Mouse (Mus musculus): ENCODE results near the gene Anapc1. TPM values are rescaled to one million over a fixed set of nuclear protein-coding genes. Genes with fewer than 3 reads are reported as not detected.

Gene Anapc1
- polyA plus RNA-seq, 1 experiment from 2014 or later: 68.2 TPM

GRCm38 (mm10) chr2:128693236-128693635 is 6.0 kb upstream of the Anapc1 start:
- no peak overlapping the region for H3K4me3 ChIP-seq
- 74% methylated on average over 4 of the region's 4 CpGs for WGBS
- no peak for DNase-seq (ENCODE audit: low spot score)
- H3K27ac ChIP-seq: no peak overlapping the region
- no peaks in the 10 kb centered on the region for H3K9me3 ChIP-seq
- no peaks in the 10 kb centered on the region for H3K27me3 ChIP-seq (ENCODE audit: insufficient read depth, poor library complexity, severe bottlenecking)
- no peaks in the 10 kb centered on the region for H3K36me3 ChIP-seq
- peaks cover 9% of the 10 kb centered on the region for H3K4me1 ChIP-seq (replicated peaks)

- Histone ChIP-seq H3K27ac (no peak overlapping the region), H3K27me3 (ENCODE audit: insufficient read depth, poor library complexity, severe bottlenecking) (no peaks in the 10 kb centered on the region)
Observed at GRCm38 (mm10) chr2:128692771-128693170, 5.6 kb upstream of the Anapc1 start.

GRCm38 (mm10) chr2:128692336-128692735 is 5.1 kb upstream of the Anapc1 start:
- WGBS: 78% methylated on average over 14 of the region's 14 CpGs
- Histone ChIP-seq H3K27ac (no peak overlapping the region), H3K4me3 (no peak overlapping the region), H3K36me3 (no peaks in the 10 kb centered on the region), H3K27me3 (ENCODE audit: insufficient read depth, poor library complexity, severe bottlenecking) (no peaks in the 10 kb centered on the region), H3K4me1 (replicated peaks) (peaks cover 3% of the 10 kb centered on the region; the same call in 1 of the 2 replicates), H3K9me3 (no peaks in the 10 kb centered on the region)
- DNase-seq (ENCODE audit: low spot score): no peak

More at GRCm38 (mm10) chr2:128692771-128693170, 5.6 kb upstream of the Anapc1 start:
- H3K36me3 ChIP-seq: no peaks in the 10 kb centered on the region
- H3K4me1 ChIP-seq (replicated peaks): peaks cover 6% of the 10 kb centered on the region
- H3K4me3 ChIP-seq: no peak overlapping the region
- 92% methylated on average over 10 of the region's 10 CpGs for WGBS
- DNase-seq (ENCODE audit: low spot score): no peak
- no peaks in the 10 kb centered on the region for H3K9me3 ChIP-seq

GRCm38 (mm10) chr2:128687558-128688120 is 448 bp upstream of the Anapc1 start:
- Histone ChIP-seq H3K4me3 (peak overlapping the region; percentile 96), H3K36me3 (peaks cover 31% of the 10 kb centered on the region), H3K9me3 (no peaks in the 10 kb centered on the region), H3K4me1 (replicated peaks) (peaks cover 13% of the 10 kb centered on the region), H3K27ac (peak overlapping the region; percentile 98), H3K27me3 (ENCODE audit: insufficient read depth, poor library complexity, severe bottlenecking) (no peaks in the 10 kb centered on the region)
- WGBS: 49% methylated on average over 10 of the region's 10 CpGs
- no peak for DNase-seq (ENCODE audit: low spot score)

GRCm38 (mm10) chr2:128680661-128681060 is 6.5 kb downstream of the Anapc1 start:
- Histone ChIP-seq H3K27me3 (ENCODE audit: insufficient read depth, poor library complexity, severe bottlenecking) (no peaks in the 10 kb centered on the region), H3K4me1 (replicated peaks) (peaks cover 2% of the 10 kb centered on the region), H3K27ac (no peak overlapping the region), H3K4me3 (no peak overlapping the region), H3K9me3 (no peaks in the 10 kb centered on the region), H3K36me3 (peaks cover 100% of the 10 kb centered on the region)
- 81% methylated on average over 4 of the region's 4 CpGs for WGBS
- DNase-seq (ENCODE audit: low spot score): no peak

GRCm38 (mm10) chr2:128620578-128620977 is 66.6 kb downstream of the Anapc1 start:
- Histone ChIP-seq H3K9me3 (no peaks in the 10 kb centered on the region), H3K4me1 (replicated peaks) (no peaks in the 10 kb centered on the region), H3K4me3 (no peak overlapping the region), H3K27me3 (ENCODE audit: insufficient read depth, poor library complexity, severe bottlenecking) (no peaks in the 10 kb centered on the region), H3K27ac (no peak overlapping the region), H3K36me3 (peaks cover 99% of the 10 kb centered on the region)
- no peak for DNase-seq (ENCODE audit: low spot score)
- 96% methylated on average over 1 of the region's 1 CpGs for WGBS

- no peak for DNase-seq (ENCODE audit: low spot score)
- 94% methylated on average over 4 of the region's 4 CpGs for WGBS
- H3K4me1 ChIP-seq (replicated peaks): no peaks in the 10 kb centered on the region
- H3K27me3 ChIP-seq (ENCODE audit: insufficient read depth, poor library complexity, severe bottlenecking): no peaks in the 10 kb centered on the region
- H3K4me3 ChIP-seq: no peak overlapping the region
- H3K27ac ChIP-seq: no peak overlapping the region
- H3K9me3 ChIP-seq: no peaks in the 10 kb centered on the region
- peaks cover 98% of the 10 kb centered on the region for H3K36me3 ChIP-seq
Observed at GRCm38 (mm10) chr2:128615366-128615765, 71.8 kb downstream of the Anapc1 start.

- 91% methylated on average over 5 of the region's 5 CpGs for WGBS
- no peak overlapping the region for H3K27ac ChIP-seq
Observed at GRCm38 (mm10) chr2:128613365-128613764, 73.8 kb downstream of the Anapc1 start.

GRCm38 (mm10) chr2:128612275-128612674 is 74.9 kb downstream of the Anapc1 start:
- no peaks in the 10 kb centered on the region for H3K4me1 ChIP-seq (replicated peaks)
- WGBS: 93% methylated on average over 7 of the region's 7 CpGs
- H3K9me3 ChIP-seq: no peaks in the 10 kb centered on the region
- no peak overlapping the region for H3K27ac ChIP-seq
- peaks cover 83% of the 10 kb centered on the region for H3K36me3 ChIP-seq
- no peaks in the 10 kb centered on the region for H3K27me3 ChIP-seq (ENCODE audit: insufficient read depth, poor library complexity, severe bottlenecking)
- no peak for DNase-seq (ENCODE audit: low spot score)
- no peak overlapping the region for H3K4me3 ChIP-seq

More at GRCm38 (mm10) chr2:128613365-128613764, 73.8 kb downstream of the Anapc1 start:
- H3K9me3 ChIP-seq: no peaks in the 10 kb centered on the region
- H3K36me3 ChIP-seq: peaks cover 94% of the 10 kb centered on the region
- no peaks in the 10 kb centered on the region for H3K4me1 ChIP-seq (replicated peaks)
- no peak overlapping the region for H3K4me3 ChIP-seq
- no peaks in the 10 kb centered on the region for H3K27me3 ChIP-seq (ENCODE audit: insufficient read depth, poor library complexity, severe bottlenecking)
- DNase-seq (ENCODE audit: low spot score): no peak

GRCm38 (mm10) chr2:128611178-128611577 is 76.0 kb downstream of the Anapc1 start:
- Histone ChIP-seq H3K36me3 (peaks cover 73% of the 10 kb centered on the region), H3K27ac (no peak overlapping the region)
- 95% methylated on average over 8 of the region's 8 CpGs for WGBS

GRCm38 (mm10) chr2:128609286-128609685 is 77.9 kb downstream of the Anapc1 start:
- WGBS: 85% methylated on average over 5 of the region's 5 CpGs
- DNase-seq (ENCODE audit: low spot score): no peak
- H3K4me1 ChIP-seq (replicated peaks): no peaks in the 10 kb centered on the region
- H3K9me3 ChIP-seq: peaks cover 9% of the 10 kb centered on the region; the same call in 1 of the 2 replicates
- no peak overlapping the region for H3K27ac ChIP-seq
- peaks cover 54% of the 10 kb centered on the region for H3K36me3 ChIP-seq
- H3K4me3 ChIP-seq: no peak overlapping the region
- no peaks in the 10 kb centered on the region for H3K27me3 ChIP-seq (ENCODE audit: insufficient read depth, poor library complexity, severe bottlenecking)

More at GRCm38 (mm10) chr2:128611178-128611577, 76.0 kb downstream of the Anapc1 start:
- Histone ChIP-seq H3K4me1 (replicated peaks) (no peaks in the 10 kb centered on the region), H3K9me3 (peaks cover 4% of the 10 kb centered on the region; the same call in 1 of the 2 replicates), H3K27me3 (ENCODE audit: insufficient read depth, poor library complexity, severe bottlenecking) (no peaks in the 10 kb centered on the region), H3K4me3 (no peak overlapping the region)
- no peak for DNase-seq (ENCODE audit: low spot score)

- DNase-seq (ENCODE audit: low spot score): no peak
- 42% methylated on average over 2 of the region's 2 CpGs for WGBS
- Histone ChIP-seq H3K27me3 (ENCODE audit: insufficient read depth, poor library complexity, severe bottlenecking) (no peaks in the 10 kb centered on the region), H3K4me1 (replicated peaks) (no peaks in the 10 kb centered on the region), H3K9me3 (peaks cover 5% of the 10 kb centered on the region; the same call in 1 of the 2 replicates), H3K27ac (no peak overlapping the region), H3K36me3 (no peaks in the 10 kb centered on the region), H3K4me3 (no peak overlapping the region)
Observed at GRCm38 (mm10) chr2:128601534-128601933, 85.7 kb downstream of the Anapc1 start.

- WGBS: 84% methylated on average over 7 of the region's 7 CpGs
- no peak overlapping the region for H3K27ac ChIP-seq
- H3K4me1 ChIP-seq (replicated peaks): no peaks in the 10 kb centered on the region
Observed at GRCm38 (mm10) chr2:128592301-128592700, 94.9 kb downstream of the Anapc1 start.

More at GRCm38 (mm10) chr2:128592301-128592700, 94.9 kb downstream of the Anapc1 start:
- Histone ChIP-seq H3K4me3 (no peak overlapping the region), H3K9me3 (no peaks in the 10 kb centered on the region), H3K27me3 (ENCODE audit: insufficient read depth, poor library complexity, severe bottlenecking) (no peaks in the 10 kb centered on the region), H3K36me3 (no peaks in the 10 kb centered on the region)
- DNase-seq (ENCODE audit: low spot score): no peak

Measured in hindbrain, embryonic 10.5 days (tissue).